Comparison of ENCODE assay signal across 15 mouse cellular contexts in the genomic region with DNA sequence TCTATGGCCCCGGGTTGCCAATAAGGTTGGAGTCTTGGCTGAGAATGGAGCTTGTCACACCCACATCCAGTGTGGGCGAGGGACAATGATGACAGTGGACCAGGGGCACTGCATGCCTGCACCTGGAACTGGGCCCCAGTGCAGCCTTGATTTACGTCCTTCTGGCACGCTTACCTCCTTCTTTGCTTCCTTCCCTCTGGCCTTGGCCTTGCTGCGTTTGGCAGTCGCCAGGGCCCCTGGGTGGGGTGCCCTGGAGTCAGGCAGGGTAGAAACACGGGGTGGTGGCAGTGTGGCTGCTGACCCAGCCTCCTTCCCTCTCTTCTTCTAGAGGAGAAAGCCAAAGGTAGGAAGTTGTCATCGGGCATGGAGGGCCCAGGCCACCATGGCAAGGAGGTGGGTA. TPM values are rescaled to one million over a fixed set of nuclear protein-coding genes. Genes with fewer than 3 reads are reported as not detected.
"Had no signal": no experiment of that assay in that cellular context is flagged by ENCODE, and none has a peak within 500 bp of the region (broad histone marks: within the 10 kb centered on the region; RNA-seq: fewer than 3 reads in every experiment).

No protein-coding gene starts in this region.

- DNase-seq: kidney, postnatal 14 days; lung, adult 2 months; lung, postnatal 36 days; right cerebral cortex, postnatal 4 days; spleen, adult 18-20 months; thymus, adult 18-20 months; thymus, postnatal 25 days had no signal

- ATAC-seq: lung, postnatal 0 days; midbrain, embryonic 13.5 days had no signal

- H3K27ac ChIP-seq: kidney, embryonic 15.5 days; left cerebral cortex, adult 2 months; limb, embryonic 10.5 days; liver, embryonic 15.5 days; midbrain, embryonic 13.5 days had no signal

- H3K4me1 ChIP-seq: kidney, embryonic 15.5 days; limb, embryonic 10.5 days; liver, embryonic 15.5 days; midbrain, embryonic 13.5 days had no signal

- H3K9ac ChIP-seq: kidney, embryonic 15.5 days; liver, embryonic 15.5 days; midbrain, embryonic 13.5 days had no signal

- H3K9me3 ChIP-seq: kidney, embryonic 15.5 days; limb, embryonic 10.5 days; liver, embryonic 15.5 days; midbrain, embryonic 13.5 days had no signal

- H3K27me3 ChIP-seq: kidney, embryonic 15.5 days; liver, embryonic 15.5 days; midbrain, embryonic 13.5 days had no signal

- H3K4me2 ChIP-seq: kidney, embryonic 15.5 days; liver, embryonic 11.5 days; liver, embryonic 15.5 days; midbrain, embryonic 13.5 days had no signal

- H3K4me3 ChIP-seq: kidney, embryonic 15.5 days; left cerebral cortex, adult 2 months; limb, embryonic 10.5 days; liver, embryonic 15.5 days; midbrain, embryonic 13.5 days had no signal

RNA-seq across cellular contexts. Expression of a gene that starts 47.6 kb away (rescaled TPM):
- total RNA-seq: megakaryocyte progenitor cell, adult 5-6 weeks had no signal
